Mouse (Mus musculus) lung, postnatal 0 days (tissue): ENCODE results near the gene 0610009B22Rik.

Source experiments
- CTCF ChIP-seq: IDR thresholded peaks from 2 replicates; pipeline ENCODE4 v1.5.1; 2016; ENCODE audit warnings: antibody characterized with exemption, mild to moderate bottlenecking
- EP300 ChIP-seq: IDR thresholded peaks from 2 replicates; pipeline ENCODE4 v1.6.1; 2016; ENCODE audit warnings: antibody characterized with exemption, mild to moderate bottlenecking, control low read depth

DNA sequence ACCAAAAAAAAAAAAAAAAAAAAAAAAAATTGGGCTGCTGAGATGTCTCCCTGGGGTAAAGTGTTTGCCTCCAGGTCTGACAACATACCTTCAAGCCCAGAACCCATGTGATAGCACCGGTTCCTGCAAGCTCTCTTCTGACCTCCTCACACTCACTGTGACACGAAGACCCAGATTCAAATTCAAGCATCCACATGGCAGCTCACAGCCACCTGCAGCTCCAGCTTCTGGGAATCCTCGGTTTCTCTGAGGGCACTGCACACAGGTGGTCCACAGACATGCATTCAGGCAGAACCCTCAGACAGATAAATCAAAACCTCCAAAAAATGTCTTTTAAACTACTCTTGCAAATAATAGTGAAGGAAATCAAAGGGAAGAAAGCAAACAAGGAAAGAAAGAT is 9.2 kb downstream of the 0610009B22Rik start:
- TF ChIP-seq CTCF: no peak
- no peak for TF ChIP-seq EP300
